Mouse (Mus musculus): ENCODE results near the gene Tom1l1.

DNA sequence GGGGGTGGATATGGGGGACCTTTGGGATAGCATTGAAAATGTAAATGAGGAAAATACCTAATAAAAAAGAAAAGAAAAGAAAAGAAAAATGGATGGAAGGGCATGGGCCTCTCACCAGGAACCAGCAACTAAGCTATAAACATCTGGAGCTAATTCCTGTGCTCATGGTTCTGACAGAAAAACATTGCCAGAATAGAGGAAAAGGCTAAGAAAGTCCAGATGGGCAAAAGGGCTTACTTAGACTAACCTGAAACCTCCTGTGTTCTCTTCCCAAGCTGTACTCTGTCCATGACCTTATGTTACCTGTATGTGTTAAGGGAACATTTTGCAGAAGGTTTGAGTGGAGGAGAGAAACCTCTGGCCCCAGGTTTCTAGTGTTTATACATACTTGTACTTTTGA is 76.0 kb downstream of the Tom1l1 start:
- TF ChIP-seq POLR2A (IDR thresholded peaks at IDR 0.05; ENCODE audit: control insufficient read depth, extremely low read depth, insufficient read depth, low read length, poor library complexity) (no peak), CTCF (IDR thresholded peaks at IDR 0.05; ENCODE audit: borderline replicate concordance, control insufficient read depth, extremely low read depth, insufficient read depth, low read length, poor library complexity) (no peak)
